Mouse (Mus musculus): ENCODE data around the gene Sbpl.

Sbpl gene

DNA sequence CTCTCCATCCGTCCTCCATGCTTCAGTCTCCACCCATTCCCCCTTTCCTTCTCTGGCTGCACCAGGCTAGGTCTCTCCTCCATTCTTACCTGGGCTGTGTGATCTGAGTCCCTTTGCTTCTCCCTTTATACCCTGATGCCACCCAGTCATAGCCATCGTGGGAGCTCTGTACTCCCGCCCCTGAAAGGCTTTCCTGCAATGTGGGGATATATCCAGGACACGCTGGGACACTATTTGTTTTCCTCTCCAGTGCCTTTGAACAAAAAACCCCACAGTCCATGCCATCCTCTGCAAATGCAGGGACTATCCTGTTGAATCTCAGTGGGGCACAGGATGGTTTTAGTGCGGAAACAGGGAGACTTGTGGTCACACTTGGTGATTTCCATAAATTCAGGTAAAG, at the start of gene Sbpl:
Gene Sbpl, minus strand, starts transcription at position 101 of the 400 bp plus-strand sequence.
- ATAC-seq (ENCODE audit: insufficient number of reproducible peaks, low FRiP score, low TSS enrichment): no peak

GRCm38 (mm10) chr17:24004071-24004665, 49.1 kb upstream of the Sbpl start:
- no peak for ATAC-seq (ENCODE audit: insufficient number of reproducible peaks, low FRiP score, low TSS enrichment)

GRCm38 (mm10) chr17:24000404-24000803, 45.3 kb upstream of the Sbpl start:
- no peak for ATAC-seq (ENCODE audit: insufficient number of reproducible peaks, low FRiP score, low TSS enrichment)

DNA sequence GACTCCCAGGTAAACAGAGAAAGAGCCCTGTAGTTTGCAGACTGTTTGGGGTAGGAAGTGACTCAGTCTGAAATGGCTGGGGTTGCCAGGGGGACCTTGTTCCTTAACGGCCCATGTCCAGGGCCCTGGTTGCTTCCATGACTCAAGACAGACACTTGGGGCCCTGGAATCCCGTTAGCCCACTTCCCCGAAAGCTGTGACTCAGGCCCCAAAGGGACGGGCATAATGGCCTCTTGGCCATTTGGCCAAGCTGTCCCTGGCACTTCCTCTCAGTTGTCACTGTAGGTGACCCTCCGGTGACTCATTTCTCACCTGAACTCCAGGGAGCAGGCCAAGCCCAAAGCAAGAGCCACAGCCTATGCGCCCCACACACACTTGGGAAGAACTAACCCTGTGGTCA, 43.3 kb upstream of the Sbpl start:
- ATAC-seq (ENCODE audit: insufficient number of reproducible peaks, low FRiP score, low TSS enrichment): no peak

- ATAC-seq (ENCODE audit: insufficient number of reproducible peaks, low FRiP score, low TSS enrichment): no peak
Measured at GRCm38 (mm10) chr17:23997901-23998300, 42.8 kb upstream of the Sbpl start, which contains the start of gene Prss22. Gene Prss22, minus strand, starts transcription at chr17:23998100.

- no peak for ATAC-seq (ENCODE audit: insufficient number of reproducible peaks, low FRiP score, low TSS enrichment)
Measured at GRCm38 (mm10) chr17:23995421-23995820, 40.3 kb upstream of the Sbpl start.

DNA sequence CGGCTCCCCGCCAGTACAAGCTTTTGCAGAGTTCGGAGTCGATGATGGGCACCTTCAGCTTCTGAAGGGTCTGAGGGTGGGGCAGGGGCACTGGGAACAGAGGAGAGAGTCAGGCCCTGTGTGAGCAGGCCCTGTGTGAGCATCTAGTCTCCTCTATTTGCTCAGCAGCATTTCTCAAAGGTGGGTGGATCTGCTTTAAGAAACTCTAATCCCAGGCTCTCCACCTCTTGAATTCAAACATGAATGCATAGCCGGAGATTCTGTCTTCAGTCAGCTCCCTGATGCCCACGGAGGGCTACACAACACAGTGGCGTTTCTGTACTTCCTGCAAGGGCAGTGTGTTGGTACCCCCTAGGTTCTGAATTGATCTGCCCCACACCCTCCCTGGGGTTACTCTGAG, 39.6 kb upstream of the Sbpl start:
- no peak for ATAC-seq (ENCODE audit: insufficient number of reproducible peaks, low FRiP score, low TSS enrichment)

GRCm38 (mm10) chr17:23993559-23994428, 38.7 kb upstream of the Sbpl start:
- peak; percentile 15; the same call in 1 of the 2 replicates for ATAC-seq (ENCODE audit: insufficient number of reproducible peaks, low FRiP score, low TSS enrichment)

GRCm38 (mm10) chr17:23992789-23993553, 37.9 kb upstream of the Sbpl start:
- no peak for ATAC-seq (ENCODE audit: insufficient number of reproducible peaks, low FRiP score, low TSS enrichment)

GRCm38 (mm10) chr17:23989802-23990201, 34.7 kb upstream of the Sbpl start:
- no peak for ATAC-seq (ENCODE audit: insufficient number of reproducible peaks, low FRiP score, low TSS enrichment)

GRCm38 (mm10) chr17:23984989-23985388, 29.9 kb upstream of the Sbpl start:
- no peak for ATAC-seq (ENCODE audit: insufficient number of reproducible peaks, low FRiP score, low TSS enrichment)

DNA sequence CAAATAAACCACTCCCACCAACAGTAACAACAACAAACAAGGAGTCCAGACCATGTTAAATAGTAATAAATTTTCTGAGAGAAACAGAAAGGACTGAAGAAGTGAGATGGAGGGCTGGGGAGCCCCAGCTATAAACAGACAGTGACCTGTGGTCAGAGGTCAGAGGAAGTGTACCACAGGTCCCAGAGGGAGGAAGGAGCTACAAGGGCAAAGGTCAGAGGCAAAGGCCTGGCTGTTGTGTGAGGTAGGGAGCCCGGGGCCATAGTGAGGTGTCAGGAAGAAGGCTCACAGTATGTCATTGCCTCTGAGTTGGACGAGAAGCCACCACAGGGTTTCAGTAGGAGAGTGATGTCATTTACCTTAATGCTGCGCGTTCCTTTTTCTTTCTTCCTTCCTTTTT, 27.8 kb upstream of the Sbpl start:
- no peak for ATAC-seq (ENCODE audit: insufficient number of reproducible peaks, low FRiP score, low TSS enrichment)

DNA sequence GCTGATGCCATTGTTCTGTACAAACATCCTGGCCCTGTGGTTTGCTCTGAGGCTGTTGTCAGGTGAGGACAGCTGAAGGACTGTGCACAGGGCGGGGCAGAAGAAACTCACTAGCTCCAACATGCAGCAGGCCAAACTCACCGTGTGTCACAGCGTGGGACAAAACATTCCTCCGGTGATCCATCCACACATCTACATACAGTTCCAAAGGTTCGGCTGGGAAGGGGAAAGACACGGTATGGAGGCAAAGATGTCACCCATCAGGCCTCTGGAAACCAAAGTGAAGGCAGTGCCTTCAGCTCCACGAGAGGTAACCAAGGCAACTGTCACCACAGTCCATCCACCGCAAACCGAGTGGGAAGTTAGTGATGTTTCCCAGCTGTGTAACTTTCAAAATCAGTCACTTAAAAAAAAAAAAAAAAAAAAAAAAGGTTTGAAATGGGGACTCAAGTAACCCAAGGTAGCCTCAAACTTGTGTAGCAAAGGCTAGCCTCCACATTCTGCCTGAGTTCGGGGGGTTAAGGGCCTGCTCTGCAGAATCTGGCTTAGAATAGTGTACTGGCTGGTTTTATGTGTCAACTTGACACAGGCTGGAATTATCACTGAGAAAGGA, 25.3 kb upstream of the Sbpl start, which contains the start of gene Prss30:
Gene Prss30, minus strand, starts transcription at position 270 of the 613 bp plus-strand sequence.
- ATAC-seq (ENCODE audit: insufficient number of reproducible peaks, low FRiP score, low TSS enrichment): no peak

GRCm38 (mm10) chr17:23979471-23979870, 24.4 kb upstream of the Sbpl start:
- ATAC-seq (ENCODE audit: insufficient number of reproducible peaks, low FRiP score, low TSS enrichment): no peak

GRCm38 (mm10) chr17:23976665-23977064, 21.6 kb upstream of the Sbpl start:
- ATAC-seq (ENCODE audit: insufficient number of reproducible peaks, low FRiP score, low TSS enrichment): no peak

GRCm38 (mm10) chr17:23971315-23971714, 16.2 kb upstream of the Sbpl start:
- no peak for ATAC-seq (ENCODE audit: insufficient number of reproducible peaks, low FRiP score, low TSS enrichment)

DNA sequence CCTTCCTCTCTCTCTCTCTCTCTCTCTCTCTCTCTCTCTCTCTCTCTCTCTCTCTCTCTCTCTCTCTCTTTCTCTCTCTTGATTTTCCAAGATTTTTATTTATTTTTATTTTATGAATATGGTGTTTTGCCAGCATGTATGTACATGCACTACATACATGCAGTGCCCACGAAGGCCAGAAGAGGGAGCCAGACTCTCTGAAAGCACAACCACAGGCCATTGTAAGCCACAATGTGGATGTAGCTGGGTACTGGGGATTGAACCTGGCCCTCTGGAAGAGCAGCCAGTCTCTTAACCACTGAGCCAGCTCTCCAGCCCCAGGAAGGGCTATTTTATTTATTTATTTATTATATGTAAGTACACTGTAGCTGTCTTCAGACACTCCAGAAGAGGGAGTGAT, 14.2 kb upstream of the Sbpl start:
- no peak for ATAC-seq (ENCODE audit: insufficient number of reproducible peaks, low FRiP score, low TSS enrichment)

- ATAC-seq (ENCODE audit: insufficient number of reproducible peaks, low FRiP score, low TSS enrichment): no peak
Measured at GRCm38 (mm10) chr17:23968780-23969179, 13.7 kb upstream of the Sbpl start.

DNA sequence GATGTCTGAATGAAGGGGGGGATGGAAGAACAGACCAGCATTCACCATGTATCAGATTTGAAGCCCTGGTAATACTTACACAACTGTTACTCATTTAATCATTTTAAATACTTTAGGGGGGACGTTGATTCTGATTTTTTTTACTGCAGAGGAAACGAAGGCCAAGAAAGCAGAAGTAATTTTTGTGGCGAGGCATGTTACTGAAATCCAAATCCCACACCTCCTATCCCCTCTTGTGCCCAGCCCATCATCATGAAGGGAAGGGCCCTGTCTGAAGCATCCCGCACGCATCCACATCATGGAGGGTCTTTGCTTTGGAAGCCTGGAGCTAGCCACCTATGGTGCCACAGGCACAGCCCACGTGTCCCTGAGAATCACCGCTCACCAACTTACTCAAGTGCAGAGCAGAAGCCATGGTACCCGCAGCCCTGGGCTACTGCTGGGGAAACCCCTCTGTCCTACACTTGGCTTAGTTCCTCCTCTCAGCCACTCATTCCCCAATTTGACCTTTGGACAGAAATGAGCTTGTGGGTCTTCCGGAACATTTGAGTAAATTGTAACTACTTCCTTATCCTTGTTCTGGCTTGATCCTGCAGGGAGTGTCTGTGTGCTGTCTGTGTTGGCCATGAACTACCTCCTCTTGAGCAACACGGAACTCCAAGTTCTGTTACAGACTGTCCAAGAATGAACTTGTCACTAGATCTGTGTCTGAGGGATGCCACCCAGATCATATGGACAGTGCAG, 11.8 kb upstream of the Sbpl start:
- no peak for ATAC-seq (ENCODE audit: insufficient number of reproducible peaks, low FRiP score, low TSS enrichment)

All from cerebellum, adult (tissue).